Mouse (Mus musculus) embryo, embryonic 11 days (tissue): ENCODE data around the gene Lrig1.

Source experiments
- DNase-seq: peaks from one replicate; pipeline ENCODE4 v3.0.0-alpha.2; 2015

Lrig1 gene

DNA sequence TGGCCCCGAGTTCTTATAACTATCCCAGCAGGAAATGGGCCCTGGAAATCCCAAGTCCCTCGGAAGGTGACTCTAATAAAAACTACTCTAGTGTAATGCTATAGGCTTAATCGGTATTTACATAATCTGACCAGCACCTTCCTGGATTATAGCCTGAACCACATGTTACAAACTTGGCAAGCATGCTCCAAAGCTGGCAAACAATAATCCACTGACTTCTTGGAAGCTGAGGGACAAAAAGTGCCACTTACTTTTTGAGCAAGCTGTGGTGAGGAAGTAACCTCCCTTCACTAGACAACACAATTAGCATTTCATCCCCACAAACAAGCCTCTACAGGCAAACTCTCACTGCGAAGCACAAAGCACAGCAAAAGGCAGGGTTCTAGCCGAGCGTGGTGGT is 30.6 kb downstream of the Lrig1 start:
- no peak for DNase-seq

DNA sequence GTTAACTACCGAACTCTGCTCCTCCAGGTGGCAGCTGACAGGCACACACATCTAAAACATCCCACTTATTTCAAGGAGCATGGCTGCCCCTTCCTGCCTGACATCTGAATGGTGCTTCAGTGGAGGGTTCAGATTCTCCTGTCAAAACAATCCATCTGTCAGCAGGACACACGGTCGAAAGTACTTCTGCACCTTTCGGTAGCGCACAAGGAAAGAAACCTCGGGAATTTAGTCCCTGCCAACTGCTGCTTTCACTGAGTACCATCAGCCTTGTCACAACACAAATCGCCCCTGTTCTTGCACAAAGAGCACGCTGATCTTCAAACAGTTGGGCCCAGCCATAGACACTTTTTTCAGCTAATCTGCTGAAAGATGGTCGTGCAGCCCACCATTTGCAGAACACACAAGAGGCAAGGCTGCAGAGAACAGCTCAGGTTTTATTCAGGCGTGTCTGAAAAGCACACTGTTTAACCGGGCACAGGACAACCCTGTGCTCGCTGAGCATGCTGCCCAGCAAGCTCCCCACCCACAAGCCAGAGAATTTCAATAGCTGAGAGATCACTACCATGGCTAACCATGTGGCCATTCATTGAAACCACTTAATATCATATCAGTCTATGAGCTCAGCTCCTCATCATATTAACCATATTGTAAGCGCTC is 31.6 kb downstream of the Lrig1 start:
- no peak for DNase-seq

DNA sequence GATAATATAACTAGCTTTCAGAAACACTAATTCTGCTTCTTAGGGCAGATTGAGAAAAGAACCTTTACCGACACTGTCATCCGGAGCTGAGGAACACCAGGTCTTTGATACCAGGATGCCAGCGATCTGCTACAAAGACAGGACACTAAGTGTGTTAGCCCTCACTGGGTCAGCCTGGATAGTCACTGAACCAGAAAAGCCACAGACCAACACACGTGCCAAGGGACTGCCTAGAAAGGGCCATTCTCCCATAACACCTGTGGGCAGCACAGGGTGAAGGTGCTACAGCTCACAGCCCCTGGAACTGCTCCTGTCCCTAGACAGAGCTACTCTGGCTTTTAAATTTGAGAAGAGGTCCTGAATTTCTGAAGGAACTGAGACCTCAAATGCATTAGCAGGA is 32.8 kb downstream of the Lrig1 start:
- no peak for DNase-seq

DNA sequence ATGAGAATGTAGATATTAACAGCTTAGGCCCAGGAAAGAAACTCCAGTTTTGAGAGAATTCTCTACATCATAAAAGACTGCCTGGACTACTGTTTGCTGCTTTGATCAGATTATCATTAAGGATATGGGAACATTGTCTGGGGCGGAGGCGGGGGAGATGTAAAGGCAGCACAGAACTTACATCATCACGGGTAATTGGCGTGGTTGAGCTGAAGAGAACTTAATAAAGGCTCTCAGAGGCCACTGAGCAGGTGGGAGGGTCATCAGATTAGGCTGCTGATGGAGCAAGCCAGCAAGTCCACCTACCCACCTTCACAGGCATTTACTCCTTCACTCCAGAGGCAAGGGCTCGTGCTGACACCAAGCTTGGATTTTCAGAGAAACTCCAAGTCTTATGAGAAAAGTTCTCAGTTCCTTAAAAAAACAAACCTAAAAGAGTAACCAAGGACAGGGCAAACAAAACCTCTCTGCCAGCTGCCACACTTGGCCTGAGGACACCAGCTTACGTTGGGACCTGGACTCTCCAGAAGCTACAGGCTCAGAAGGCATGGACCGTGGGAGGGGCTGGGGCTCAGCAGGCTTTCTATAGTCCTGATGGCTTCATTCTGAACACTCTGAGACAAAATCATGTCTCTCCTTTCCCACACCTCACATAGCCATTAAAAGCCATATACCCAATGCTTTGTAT is 33.4 kb downstream of the Lrig1 start:
- DNase-seq = no peak

- no peak for DNase-seq
Measured at GRCm38 (mm10) chr6:94665677-94666076, 34.3 kb downstream of the Lrig1 start.

DNA sequence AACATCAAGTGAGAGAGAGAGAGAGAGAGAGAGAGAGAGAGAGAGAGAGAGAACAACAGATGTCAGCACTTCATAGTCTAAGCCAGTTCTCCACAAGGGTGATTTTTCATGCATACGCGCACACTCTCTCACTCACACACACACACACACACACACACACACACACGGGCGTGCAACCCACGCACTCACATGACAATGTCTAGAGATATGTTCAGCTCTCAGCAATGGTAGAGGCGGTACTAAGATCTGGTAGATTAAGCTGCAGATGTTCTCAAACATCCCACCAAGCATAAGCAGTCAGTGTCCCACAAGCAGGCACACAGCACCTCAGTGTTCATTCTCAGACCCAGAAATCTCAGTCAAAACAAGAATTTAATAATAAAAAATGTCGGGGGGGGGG is 34.7 kb downstream of the Lrig1 start:
- no peak for DNase-seq

DNA sequence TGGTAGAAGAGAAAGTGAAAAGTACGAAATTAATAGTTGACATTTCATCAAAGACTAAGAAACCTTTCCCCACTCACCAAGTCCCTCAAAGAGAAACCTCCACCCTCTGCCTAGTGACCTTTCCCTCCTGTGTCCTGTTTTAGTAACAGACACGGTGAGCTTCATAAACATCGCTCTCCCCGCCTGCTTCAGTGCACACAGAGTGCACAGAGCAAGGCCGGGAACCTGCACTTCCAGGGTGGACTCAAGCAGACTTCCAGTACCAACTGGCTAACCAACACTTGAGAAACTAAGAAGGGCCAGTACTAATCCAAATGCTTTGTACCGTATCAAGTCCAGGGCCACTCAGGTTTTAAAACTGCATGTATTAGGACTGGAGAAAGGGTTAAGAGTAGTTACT is 36.0 kb downstream of the Lrig1 start:
- DNase-seq = no peak

DNA sequence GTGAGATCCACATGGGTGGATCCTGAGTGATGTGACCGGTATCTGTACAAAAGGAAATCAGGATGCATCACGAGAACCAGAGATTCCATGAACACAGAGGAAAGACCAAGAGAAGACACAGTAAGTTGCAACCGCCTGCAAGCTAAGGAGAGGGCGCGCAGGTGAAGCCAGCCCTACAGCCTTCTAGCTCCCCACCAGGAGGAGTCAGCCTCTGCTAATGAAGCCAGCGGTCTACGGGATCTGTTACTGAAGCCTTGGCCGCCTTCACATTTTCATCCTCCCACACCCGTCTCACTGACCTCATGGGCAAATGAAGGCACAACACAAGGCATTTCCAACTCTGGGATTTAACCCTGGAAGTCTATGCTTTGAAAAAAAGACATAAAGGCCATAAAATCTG is 38.0 kb downstream of the Lrig1 start:
- no peak for DNase-seq

GRCm38 (mm10) chr6:94661321-94661720 is 38.6 kb downstream of the Lrig1 start:
- no peak for DNase-seq

DNA sequence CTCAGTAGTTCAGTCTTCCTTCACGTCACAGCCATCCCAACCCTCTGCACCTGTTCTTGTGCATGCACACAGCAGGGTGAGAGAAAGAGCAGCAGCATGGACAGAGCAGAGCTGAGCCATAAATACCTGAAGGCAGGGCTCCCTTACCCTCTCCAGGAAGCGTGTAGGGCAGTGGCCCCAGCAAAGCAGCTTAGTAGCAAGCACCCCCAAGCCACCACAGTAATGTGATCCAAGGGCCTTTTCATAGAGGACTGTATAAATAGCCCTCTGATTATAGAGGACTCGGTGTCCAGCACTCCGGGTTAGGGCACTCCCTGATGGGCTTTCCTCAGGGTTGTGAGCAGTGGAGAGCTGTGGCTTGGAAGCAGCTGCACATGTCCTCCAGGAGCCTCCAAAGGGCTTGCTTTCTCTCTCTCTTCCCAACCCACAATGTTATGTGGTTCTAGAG is 40.0 kb downstream of the Lrig1 start:
- DNase-seq = no peak

DNA sequence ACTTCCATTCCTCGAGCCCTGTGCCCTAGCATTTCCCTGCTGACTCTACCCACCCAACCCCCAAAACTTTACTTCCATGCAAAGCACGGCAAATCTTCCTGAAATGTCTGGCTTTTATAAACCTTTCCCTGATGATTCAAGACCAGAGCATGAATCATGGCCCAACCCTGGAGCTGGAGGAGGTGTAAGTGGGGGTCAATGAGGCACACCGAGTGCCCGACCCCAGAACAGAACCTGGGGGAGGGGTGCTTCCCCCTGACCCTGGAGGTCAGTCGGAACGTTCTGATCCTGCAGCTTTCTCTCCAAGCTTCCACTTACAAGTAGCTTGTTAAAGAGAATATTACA is 41.9 kb downstream of the Lrig1 start:
- no peak for DNase-seq

- DNase-seq = no peak
Measured at GRCm38 (mm10) chr6:94657204-94658135, 42.5 kb downstream of the Lrig1 start.

DNA sequence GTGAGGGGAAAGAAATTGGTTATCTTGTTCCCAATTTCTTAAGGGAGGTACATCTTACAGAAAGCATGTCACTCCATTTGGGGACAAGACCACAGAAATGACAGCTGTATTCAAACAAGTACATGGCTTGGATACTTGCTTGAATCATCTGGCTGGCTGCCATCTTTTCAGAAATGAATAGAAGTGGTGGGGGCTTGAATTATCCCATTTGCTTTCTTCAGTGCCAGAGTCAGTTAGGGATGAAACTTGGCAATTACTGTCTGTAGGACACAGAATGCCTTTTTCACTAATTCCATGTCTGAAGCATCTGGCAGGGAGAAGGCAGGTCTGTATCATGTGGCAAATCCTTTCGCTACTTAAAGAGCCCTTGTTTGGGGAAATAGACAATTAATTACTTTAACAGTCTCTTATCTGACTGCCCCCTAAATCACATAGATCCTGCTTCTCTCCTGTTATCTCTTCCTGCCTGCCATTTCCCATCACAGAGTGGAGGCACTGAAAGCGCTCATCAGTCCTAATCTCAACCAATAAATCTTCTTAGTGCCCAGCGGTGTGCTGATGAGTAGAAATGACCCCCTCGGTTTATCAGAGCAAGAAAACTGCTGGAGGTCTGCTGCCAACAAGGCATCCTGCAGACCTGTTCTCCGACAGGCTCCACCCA is 44.0 kb downstream of the Lrig1 start:
- DNase-seq = no peak

DNA sequence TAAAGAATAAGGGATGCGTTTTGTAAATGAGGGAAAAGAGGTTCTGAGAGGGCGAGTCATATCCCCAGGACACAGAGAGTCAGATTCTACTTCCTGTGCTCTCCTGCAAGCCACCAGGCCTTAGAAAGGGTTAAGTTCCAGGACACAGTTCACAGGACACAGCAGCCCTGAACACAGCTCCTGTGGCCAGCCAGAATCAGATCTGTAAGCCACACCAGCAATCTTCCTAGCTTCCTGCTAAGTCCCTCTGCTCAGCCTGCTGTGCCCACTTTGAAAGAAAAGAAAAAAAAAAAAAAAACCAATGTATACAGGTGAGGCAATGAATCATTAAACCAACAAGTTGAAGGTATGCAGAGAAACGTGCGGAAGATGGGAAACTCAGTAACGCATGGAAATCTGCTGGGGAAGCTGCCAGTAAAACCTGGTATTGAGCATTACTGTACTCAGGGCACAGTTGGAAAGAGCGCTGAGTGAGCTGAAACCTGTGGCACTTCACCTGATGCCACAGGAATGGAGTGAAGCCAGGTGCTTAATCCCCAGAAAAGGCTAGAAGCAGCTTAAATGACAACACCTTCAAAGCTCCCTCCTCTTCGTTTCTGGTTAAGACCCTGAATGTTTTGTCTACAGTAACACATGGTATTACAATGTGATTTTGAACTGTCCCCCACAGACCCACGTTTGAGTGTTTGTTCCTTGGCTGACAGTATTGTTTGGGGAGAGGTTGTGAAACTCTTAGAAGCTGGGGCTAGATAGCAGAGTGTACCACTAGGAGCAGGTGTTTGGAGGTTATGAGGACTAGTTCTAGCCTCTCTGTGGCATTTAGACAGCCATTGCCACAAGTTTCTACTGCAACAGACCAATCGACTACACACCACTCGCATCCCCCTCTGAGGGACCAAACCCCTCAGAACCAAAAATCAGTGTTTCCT is 46.3 kb downstream of the Lrig1 start:
- DNase-seq = no peak

- no peak for DNase-seq
Measured at GRCm38 (mm10) chr6:94652659-94653213, 47.2 kb downstream of the Lrig1 start.

- DNase-seq = no peak
Measured at GRCm38 (mm10) chr6:94651541-94651940, 48.4 kb downstream of the Lrig1 start.

DNA sequence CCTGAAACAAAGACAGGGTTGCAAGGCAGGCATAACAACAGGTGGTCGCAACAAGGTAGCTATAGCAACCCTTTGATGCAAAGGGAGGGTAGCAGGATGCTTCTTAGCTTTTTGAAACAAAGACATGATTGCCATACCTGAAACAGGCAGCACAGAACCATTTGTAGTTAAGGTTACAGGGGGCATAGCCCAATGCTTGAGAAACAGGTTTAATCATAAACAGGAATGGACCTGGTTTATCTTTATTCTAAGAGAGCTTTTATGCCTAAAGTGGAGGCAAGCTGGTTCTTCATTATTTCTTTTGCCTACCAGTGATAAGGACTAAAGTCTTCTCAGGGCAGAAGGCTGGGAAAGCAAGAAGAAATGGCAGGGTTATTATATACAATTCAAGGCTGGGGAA is 50.3 kb downstream of the Lrig1 start:
- DNase-seq = no peak

- DNase-seq = no peak
Measured at GRCm38 (mm10) chr6:94648496-94648895, 51.5 kb downstream of the Lrig1 start.

- DNase-seq = peak; percentile 80
Measured at GRCm38 (mm10) chr6:94647574-94648430, 52.2 kb downstream of the Lrig1 start.

DNA sequence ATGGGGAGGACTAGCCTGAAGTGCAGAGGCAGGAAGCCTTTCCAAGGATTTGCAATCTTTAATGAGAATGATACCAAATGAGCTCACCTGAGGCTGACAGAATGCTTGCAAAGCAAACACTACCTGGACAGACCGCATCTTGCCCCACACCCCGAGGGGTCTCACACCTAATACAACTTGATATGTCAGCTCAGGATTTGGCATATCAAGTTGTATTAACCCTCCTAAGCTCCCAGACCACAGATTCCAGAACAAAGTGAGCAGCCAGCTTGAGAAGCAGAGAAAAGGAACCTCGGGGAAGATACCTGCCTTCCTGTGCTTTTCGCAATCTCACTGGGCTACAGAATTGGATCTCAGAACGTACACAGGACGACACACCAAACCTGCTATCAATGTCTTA is 53.1 kb downstream of the Lrig1 start:
- DNase-seq = no peak
